Mouse (Mus musculus): Measurements from ENCODE around the gene Serping1. TPM values are rescaled to one million over a fixed set of nuclear protein-coding genes. Genes with fewer than 3 reads are reported as not detected.

Serping1 gene
- polyA plus RNA-seq, 1 experiment from 2014 or later = 12.4 TPM

GRCm38 (mm10) chr2:84741841-84742450 lies 33.3 kb downstream of the Serping1 start:
- Histone ChIP-seq H3K4me2 (ENCODE audit: low read depth, severe bottlenecking) (peak overlapping the region; percentile 86), H3K9me3 (ENCODE audit: control insufficient read depth, low read length) (no peaks in the 10 kb centered on the region), H3K4me3 (ENCODE audit: low read depth, low read length) (peak overlapping the region; percentile 88), H3K27me3 (ENCODE audit: control insufficient read depth, insufficient read depth, low read length) (no peaks in the 10 kb centered on the region), H3K27ac (replicated peaks; ENCODE audit: low read depth, low read length) (peak overlapping the region; percentile 98), H3K4me1 (ENCODE audit: control insufficient read depth, insufficient read depth, low read length) (peaks cover 39% of the 10 kb centered on the region), H3K36me3 (ENCODE audit: control insufficient read depth, insufficient read depth, low read length) (no peaks in the 10 kb centered on the region; the same call in 1 of the 2 replicates), H3K9ac (ENCODE audit: low read length) (peak overlapping the region; percentile 61)
- WGBS = 2% methylated on average over 5 of the region's 5 CpGs
- ATAC-seq (ENCODE audit: insufficient number of reproducible peaks, low FRiP score, low TSS enrichment, low read depth) (no peak), DNase-seq (ENCODE audit: low spot score) (no peak)

DNA sequence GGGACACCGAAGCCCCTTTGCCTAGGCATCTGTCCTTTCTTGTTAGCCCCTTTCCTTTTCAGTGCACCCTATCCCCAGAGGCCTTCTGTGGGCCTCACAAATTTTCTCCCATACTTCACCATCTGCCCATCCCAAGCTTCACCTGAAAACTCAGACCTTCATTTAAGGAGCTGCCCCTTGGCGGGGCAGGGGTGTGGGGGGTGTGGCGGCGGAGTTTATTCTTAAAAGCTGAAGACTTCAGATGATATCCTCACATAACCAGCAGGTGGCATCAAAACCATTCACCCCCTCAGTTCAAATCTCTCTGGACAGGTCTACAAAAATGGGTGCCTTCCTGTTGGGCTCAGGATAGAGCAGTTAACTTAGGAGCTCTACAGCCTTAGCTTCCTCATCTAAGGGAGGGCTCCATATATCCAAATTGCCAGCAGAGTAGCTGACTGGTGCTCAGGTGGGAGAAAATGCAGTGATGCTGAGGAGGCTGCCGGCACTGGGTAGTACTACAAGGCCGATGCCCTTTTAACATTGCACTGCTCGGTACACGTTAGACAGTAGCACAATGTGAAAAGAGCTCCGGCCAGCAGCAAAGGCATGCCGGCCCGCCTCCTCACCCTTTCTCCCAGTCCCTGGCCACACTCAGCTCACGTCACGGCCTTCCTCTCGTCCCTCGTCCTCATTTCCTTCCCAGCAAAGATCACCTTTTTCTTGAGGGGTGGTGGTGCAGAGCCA lies 34.5 kb downstream of the Serping1 start:
- Histone ChIP-seq H3K27me3 (ENCODE audit: control insufficient read depth, insufficient read depth, low read length) (no peaks in the 10 kb centered on the region), H3K27ac (replicated peaks; ENCODE audit: low read depth, low read length) (0 out of 2 replicates have a peak overlapping the region, but pooled peaks have one; percentile 98), H3K36me3 (ENCODE audit: control insufficient read depth, insufficient read depth, low read length) (no peaks in the 10 kb centered on the region; the same call in 1 of the 2 replicates), H3K9me3 (ENCODE audit: control insufficient read depth, low read length) (no peaks in the 10 kb centered on the region), H3K4me1 (ENCODE audit: control insufficient read depth, insufficient read depth, low read length) (peaks cover 50% of the 10 kb centered on the region), H3K4me2 (ENCODE audit: low read depth, severe bottlenecking) (peak overlapping the region; percentile 86; the same call in 1 of the 2 replicates), H3K9ac (ENCODE audit: low read length) (no peak overlapping the region), H3K4me3 (ENCODE audit: low read depth, low read length) (0 out of 2 replicates have a peak overlapping the region, but pooled peaks have one; percentile 88)
- peak; percentile 23 for DNase-seq (ENCODE audit: low spot score)
- no peak for ATAC-seq (ENCODE audit: insufficient number of reproducible peaks, low FRiP score, low TSS enrichment, low read depth)
- WGBS = 89% methylated on average over 15 of the region's 15 CpGs

DNA sequence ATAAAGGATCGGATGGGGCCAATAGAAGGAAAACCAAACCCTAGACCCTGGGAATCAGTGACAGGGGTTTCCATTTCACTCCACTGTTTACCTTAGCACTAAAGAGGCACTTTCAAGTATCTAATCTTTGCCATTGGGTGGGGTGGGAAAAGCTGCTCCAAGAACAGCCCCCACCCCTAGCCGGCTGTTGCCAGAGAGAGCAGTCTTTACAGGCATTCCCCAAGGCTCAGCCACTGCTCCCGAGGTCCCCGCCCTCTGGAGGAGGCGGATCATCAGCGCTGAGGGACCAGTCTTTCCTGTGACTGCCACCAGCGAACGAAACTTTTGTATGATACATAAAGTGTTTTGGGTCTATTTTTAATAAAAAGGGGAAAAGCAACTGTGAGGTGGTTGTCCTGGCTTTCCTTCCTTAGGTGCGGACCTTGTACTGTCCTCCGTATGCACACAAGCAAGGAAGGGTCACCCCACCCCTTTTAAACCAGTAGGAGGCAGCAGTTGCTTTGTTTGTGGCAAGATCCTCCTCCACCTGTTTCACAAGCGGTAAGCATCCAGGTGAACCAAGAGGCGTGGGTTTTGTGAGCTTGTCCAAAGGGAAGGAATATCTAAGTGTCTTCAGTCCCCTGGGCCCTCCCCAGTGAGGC lies 36.9 kb downstream of the Serping1 start:
- 4% methylated on average over 12 of the region's 12 CpGs for WGBS
- DNase-seq (ENCODE audit: low spot score) = peak; percentile 71
- Histone ChIP-seq H3K36me3 (ENCODE audit: control insufficient read depth, insufficient read depth, low read length) (no peaks in the 10 kb centered on the region; the same call in 1 of the 2 replicates), H3K27me3 (ENCODE audit: control insufficient read depth, insufficient read depth, low read length) (no peaks in the 10 kb centered on the region), H3K9ac (ENCODE audit: low read length) (no peak overlapping the region), H3K4me2 (ENCODE audit: low read depth, severe bottlenecking) (peak overlapping the region; percentile 19; the same call in 1 of the 2 replicates), H3K27ac (replicated peaks; ENCODE audit: low read depth, low read length) (no peak overlapping the region), H3K4me3 (ENCODE audit: low read depth, low read length) (no peak overlapping the region; the same call in 1 of the 2 replicates), H3K9me3 (ENCODE audit: control insufficient read depth, low read length) (no peaks in the 10 kb centered on the region), H3K4me1 (ENCODE audit: control insufficient read depth, insufficient read depth, low read length) (peaks cover 53% of the 10 kb centered on the region)
- ATAC-seq (ENCODE audit: insufficient number of reproducible peaks, low FRiP score, low TSS enrichment, low read depth) = no peak

GRCm38 (mm10) chr2:84737451-84737925 lies 37.8 kb downstream of the Serping1 start:
- no peaks in the 10 kb centered on the region for H3K9me3 ChIP-seq (ENCODE audit: control insufficient read depth, low read length)
- no peak overlapping the region for H3K4me3 ChIP-seq (ENCODE audit: low read depth, low read length)
- no peak overlapping the region for H3K9ac ChIP-seq (ENCODE audit: low read length)
- H3K36me3 ChIP-seq (ENCODE audit: control insufficient read depth, insufficient read depth, low read length) = no peaks in the 10 kb centered on the region; the same call in 1 of the 2 replicates
- peak; percentile 67 for DNase-seq (ENCODE audit: low spot score)
- H3K4me1 ChIP-seq (ENCODE audit: control insufficient read depth, insufficient read depth, low read length) = peaks cover 53% of the 10 kb centered on the region
- 7% methylated on average over 8 of the region's 8 CpGs for WGBS
- H3K4me2 ChIP-seq (ENCODE audit: low read depth, severe bottlenecking) = peak overlapping the region; percentile 7; the same call in 1 of the 2 replicates
- peak; percentile 5; the same call in 1 of the 2 replicates for ATAC-seq (ENCODE audit: insufficient number of reproducible peaks, low FRiP score, low TSS enrichment, low read depth)
- no peaks in the 10 kb centered on the region for H3K27me3 ChIP-seq (ENCODE audit: control insufficient read depth, insufficient read depth, low read length)
- no peak overlapping the region; the same call in 1 of the 2 replicates for H3K27ac ChIP-seq (replicated peaks; ENCODE audit: low read depth, low read length)

- H3K4me3 ChIP-seq (ENCODE audit: low read depth, low read length) = 0 out of 2 replicates have a peak overlapping the region, but pooled peaks have one; percentile 1
- no peaks in the 10 kb centered on the region for H3K9me3 ChIP-seq (ENCODE audit: control insufficient read depth, low read length)
- peak overlapping the region; percentile 44; the same call in 1 of the 2 replicates for H3K27ac ChIP-seq (replicated peaks; ENCODE audit: low read depth, low read length)
- ATAC-seq (ENCODE audit: insufficient number of reproducible peaks, low FRiP score, low TSS enrichment, low read depth) (no peak), DNase-seq (ENCODE audit: low spot score) (peak; percentile 58)
- 8% methylated on average over 27 of the region's 27 CpGs for WGBS
- peak overlapping the region; percentile 27 for H3K4me2 ChIP-seq (ENCODE audit: low read depth, severe bottlenecking)
- no peaks in the 10 kb centered on the region; the same call in 1 of the 2 replicates for H3K36me3 ChIP-seq (ENCODE audit: control insufficient read depth, insufficient read depth, low read length)
- peaks cover 48% of the 10 kb centered on the region for H3K4me1 ChIP-seq (ENCODE audit: control insufficient read depth, insufficient read depth, low read length)
- H3K9ac ChIP-seq (ENCODE audit: low read length) = peak overlapping the region; percentile 34
- H3K27me3 ChIP-seq (ENCODE audit: control insufficient read depth, insufficient read depth, low read length) = no peaks in the 10 kb centered on the region
Observed at GRCm38 (mm10) chr2:84736312-84737161, 38.7 kb downstream of the Serping1 start.

DNA sequence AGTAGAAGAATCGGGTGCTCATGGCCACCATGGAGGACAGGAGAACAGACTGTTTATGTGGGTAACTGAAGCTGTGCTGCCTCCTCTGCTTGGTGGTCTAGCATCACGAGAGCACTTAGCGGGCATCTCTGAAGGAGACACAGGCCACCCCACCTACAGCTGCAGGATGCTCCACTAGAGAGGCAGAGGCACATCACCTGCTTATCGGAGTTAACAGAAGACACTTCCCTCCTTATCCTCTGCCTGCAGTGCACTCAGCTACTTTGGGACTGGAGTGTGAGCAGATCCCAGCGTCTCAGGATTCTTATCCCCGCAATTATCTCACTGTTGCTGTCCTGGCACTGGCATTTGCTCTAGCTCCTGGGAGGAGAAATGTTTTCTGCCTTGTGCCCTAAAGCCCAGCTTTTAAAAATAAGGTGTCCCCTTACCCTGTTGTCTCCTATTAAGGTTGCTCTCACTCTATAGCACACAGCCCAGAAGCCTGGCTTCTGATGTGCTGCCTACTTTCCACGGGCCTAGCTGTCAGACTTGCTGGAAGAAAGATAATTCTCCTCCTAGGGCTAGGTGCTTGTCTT lies 39.8 kb downstream of the Serping1 start:
- WGBS = 23% methylated on average over 7 of the region's 7 CpGs
- ATAC-seq (ENCODE audit: insufficient number of reproducible peaks, low FRiP score, low TSS enrichment, low read depth) (no peak), DNase-seq (ENCODE audit: low spot score) (no peak)
- H3K9me3 ChIP-seq (ENCODE audit: control insufficient read depth, low read length) = no peaks in the 10 kb centered on the region
- peaks cover 39% of the 10 kb centered on the region for H3K4me1 ChIP-seq (ENCODE audit: control insufficient read depth, insufficient read depth, low read length)
- peak overlapping the region; percentile 59 for H3K4me2 ChIP-seq (ENCODE audit: low read depth, severe bottlenecking)
- H3K27ac ChIP-seq (replicated peaks; ENCODE audit: low read depth, low read length) = no peak overlapping the region
- H3K9ac ChIP-seq (ENCODE audit: low read length) = no peak overlapping the region
- no peaks in the 10 kb centered on the region for H3K27me3 ChIP-seq (ENCODE audit: control insufficient read depth, insufficient read depth, low read length)
- peak overlapping the region; percentile 44; the same call in 1 of the 2 replicates for H3K4me3 ChIP-seq (ENCODE audit: low read depth, low read length)
- H3K36me3 ChIP-seq (ENCODE audit: control insufficient read depth, insufficient read depth, low read length) = no peaks in the 10 kb centered on the region; the same call in 1 of the 2 replicates

- Histone ChIP-seq H3K9ac (ENCODE audit: low read length) (peak overlapping the region; percentile 60), H3K4me2 (ENCODE audit: low read depth, severe bottlenecking) (peak overlapping the region; percentile 59), H3K4me3 (ENCODE audit: low read depth, low read length) (peak overlapping the region; percentile 44), H3K4me1 (ENCODE audit: control insufficient read depth, insufficient read depth, low read length) (peaks cover 34% of the 10 kb centered on the region), H3K27me3 (ENCODE audit: control insufficient read depth, insufficient read depth, low read length) (no peaks in the 10 kb centered on the region), H3K27ac (replicated peaks; ENCODE audit: low read depth, low read length) (no peak overlapping the region), H3K9me3 (ENCODE audit: control insufficient read depth, low read length) (no peaks in the 10 kb centered on the region), H3K36me3 (ENCODE audit: control insufficient read depth, insufficient read depth, low read length) (no peaks in the 10 kb centered on the region; the same call in 1 of the 2 replicates)
- DNase-seq (ENCODE audit: low spot score) (no peak), ATAC-seq (ENCODE audit: insufficient number of reproducible peaks, low FRiP score, low TSS enrichment, low read depth) (no peak)
- WGBS = 0% methylated on average over 2 of the region's 2 CpGs
Observed at GRCm38 (mm10) chr2:84734919-84735318, 40.3 kb downstream of the Serping1 start.

Data from limb, embryonic 11.5 days (tissue).